Mouse (Mus musculus) small intestine, adult 2 months (tissue): Measurements from ENCODE around the gene Mfsd2a.

Experiments used
- CTCF ChIP-seq: fragments of 200-500 bp; IDR thresholded peaks from 2 replicates; pipeline ENCODE4 v1.5.1; 2012; ENCODE audit warnings: low read depth, mild to moderate bottlenecking, control low read depth, inconsistent platforms, low read length, moderate library complexity, mixed read lengths; ENCODE audit not compliant: insufficient replicate concordance, insufficient read length; ENCODE audit errors: extremely low read depth
- POLR2A ChIP-seq: fragments of 200-500 bp; IDR thresholded peaks from 2 replicates; pipeline ENCODE4 v1.6.1; 2012; ENCODE audit warnings: low read depth, mild to moderate bottlenecking, control low read depth, inconsistent platforms, low read length, moderate library complexity

DNA sequence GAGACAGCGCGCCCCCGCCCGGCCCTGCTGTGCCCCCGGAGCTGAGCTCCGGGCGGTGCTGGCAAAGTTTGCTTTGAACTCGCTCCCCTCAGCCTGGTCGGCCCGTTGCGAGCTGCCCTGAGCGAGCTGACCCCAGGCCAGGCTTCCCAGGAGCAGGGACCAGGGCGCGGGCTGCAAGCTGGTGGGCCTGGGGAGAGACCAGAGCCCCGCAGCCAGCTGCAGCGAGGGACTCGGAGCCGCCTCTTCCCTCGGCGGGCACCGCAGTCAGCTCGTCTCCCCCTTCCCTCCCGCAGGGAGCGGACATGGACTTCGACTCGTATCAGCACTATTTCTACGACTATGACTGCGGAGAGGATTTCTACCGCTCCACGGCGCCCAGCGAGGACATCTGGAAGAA lies 35.2 kb upstream of the Mfsd2a start:
- no peak for TF ChIP-seq CTCF
- TF ChIP-seq POLR2A = no peak; the same call in 1 of the 2 replicates
